Mouse (Mus musculus) stomach, embryonic 16.5 days (tissue): ENCODE data around the gene H2afj. TPM values are rescaled to one million over a fixed set of nuclear protein-coding genes. Genes with fewer than 3 reads are reported as not detected.

Experiments used
- ATAC-seq: fragments of 200-750 bp; cut with Nextera tagmentation; 2 replicates; pipeline ENCODE4 v1.8.0; 2017; ENCODE audit warnings: moderate number of reproducible peaks, moderate TSS enrichment; ENCODE audit not compliant: insufficient read depth, low FRiP score
- H3K27ac ChIP-seq: fragments of 300-500 bp; sonication (generic); 2 replicates; pipeline ENCODE4 v1.5.1; 2014; ENCODE audit warnings: low read length
- H3K27me3 ChIP-seq: fragments of 300-500 bp; sonication (generic); 2 replicates; pipeline ENCODE4 v1.6.1; 2014; ENCODE audit warnings: low read length, control low read depth, mixed read lengths; ENCODE audit not compliant: control insufficient read depth, insufficient read depth
- H3K36me3 ChIP-seq: fragments of 300-500 bp; sonication (generic); 2 replicates; pipeline ENCODE4 v1.6.1; 2014; ENCODE audit warnings: low read length; ENCODE audit not compliant: control insufficient read depth, insufficient read depth
- H3K4me1 ChIP-seq: fragments of 300-500 bp; sonication (generic); 2 replicates; pipeline ENCODE4 v1.6.1; 2014; ENCODE audit warnings: low read length, control low read depth, mixed read lengths; ENCODE audit not compliant: control insufficient read depth, insufficient read depth
- H3K4me2 ChIP-seq: fragments of 300-500 bp; sonication (generic); 2 replicates; pipeline ENCODE4 v1.6.1; 2014; ENCODE audit warnings: low read depth, low read length, mixed read lengths
- H3K4me3 ChIP-seq: fragments of 300-500 bp; sonication (generic); replicated peaks from 2 replicates; pipeline ENCODE4 v1.5.1; 2014; ENCODE audit warnings: mild to moderate bottlenecking, low read length
- H3K9ac ChIP-seq: fragments of 300-500 bp; sonication (generic); 2 replicates; pipeline ENCODE4 v1.6.1; 2014; ENCODE audit warnings: low read length
- H3K9me3 ChIP-seq: fragments of 300-500 bp; sonication (generic); replicated peaks from 2 replicates; pipeline ENCODE4 v1.6.1; 2016; ENCODE audit warnings: low read length, control low read depth; ENCODE audit not compliant: control insufficient read depth
- WGBS: fragments of 180-500 bp; shearing (Covaris S2); extraction: QIAGEN DNeasy Blood & Tissue Kit; methylation state at CpG from one replicate; pipeline ENCODE4 v1.1.7; 2014; 5-methylcytosine and 5-hydroxymethylcytosine counted together
- polyA plus RNA-seq: library from polyadenylated mRNA; unstranded; fragments of >200 nt; fragmentation: Nextera tagmentation; extraction: Ambion mirVana; gene quantifications from 2 replicates; pipeline ENCODE4 v1.2.1, GENCODE M21; 2015

The H2afj gene
- polyA plus RNA-seq, 1 experiment from 2014 or later = 196 TPM

DNA sequence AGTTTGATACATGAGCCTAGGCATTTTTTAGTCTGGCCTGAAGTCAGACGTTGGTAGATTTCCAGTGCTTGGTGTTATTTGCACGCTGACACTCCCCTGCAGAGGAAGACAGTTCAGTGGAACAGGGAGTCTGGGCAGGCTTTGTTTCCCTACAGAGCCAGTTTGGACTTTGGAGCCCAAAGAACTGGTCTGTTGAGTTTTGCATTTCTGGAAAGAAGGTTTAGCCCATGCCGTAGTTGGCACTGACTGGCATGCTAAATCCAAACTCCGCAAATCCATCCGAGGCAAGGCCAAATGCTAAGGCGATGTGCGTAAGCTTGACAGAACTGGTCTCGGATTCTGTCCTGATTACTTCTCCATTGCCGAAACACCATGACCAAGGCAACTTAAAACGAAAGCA is 3.2 kb downstream of the H2afj start:
- Histone ChIP-seq H3K4me3 (no peak overlapping the region), H3K9me3 (no peaks in the 10 kb centered on the region), H3K27me3 (no peaks in the 10 kb centered on the region), H3K9ac (0 out of 2 replicates have a peak overlapping the region, but pooled peaks have one; percentile 19), H3K36me3 (peaks cover 14% of the 10 kb centered on the region), H3K4me1 (0 out of 2 replicates have a peak, but pooled peaks cover 17% of the 10 kb centered on the region), H3K27ac (peak overlapping the region; percentile 60), H3K4me2 (peak overlapping the region; percentile 92; the same call in 1 of the 2 replicates)
- WGBS = 77% methylated on average over 10 of the region's 10 CpGs
- no peak for ATAC-seq

DNA sequence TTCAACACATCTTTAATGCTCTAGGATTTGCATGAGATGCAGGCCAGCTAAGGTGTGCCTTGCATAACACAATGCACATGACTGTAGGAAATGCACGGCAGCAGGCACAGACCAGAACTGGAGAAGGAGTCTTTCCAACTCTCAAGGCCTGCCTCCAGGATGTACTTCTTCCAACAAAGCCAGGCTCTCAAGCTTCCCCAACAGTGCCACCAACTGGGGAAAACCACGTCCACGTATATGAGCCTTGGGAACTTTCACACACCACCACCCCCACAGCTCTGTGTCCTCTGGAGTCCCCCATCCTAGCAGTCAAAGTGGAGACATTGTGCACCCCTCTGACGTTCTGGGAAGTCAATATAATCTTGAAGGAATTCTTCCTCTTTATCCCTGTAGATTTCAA is 5.1 kb downstream of the H2afj start:
- peak overlapping the region; percentile 60; the same call in 1 of the 2 replicates for H3K27ac ChIP-seq

GRCm38 (mm10) chr6:136815381-136815780 is 7.3 kb downstream of the H2afj start:
- Histone ChIP-seq H3K4me3 (no peak overlapping the region), H3K27me3 (no peaks in the 10 kb centered on the region), H3K36me3 (peaks cover 37% of the 10 kb centered on the region), H3K9ac (no peak overlapping the region), H3K4me1 (0 out of 2 replicates have a peak, but pooled peaks cover 3% of the 10 kb centered on the region), H3K27ac (no peak overlapping the region), H3K9me3 (no peaks in the 10 kb centered on the region), H3K4me2 (no peak overlapping the region)
- WGBS = 94% methylated on average over 7 of the region's 7 CpGs
- ATAC-seq = no peak

More for the DNA sequence above, 5.1 kb downstream of the H2afj start:
- H3K4me2 ChIP-seq = no peak overlapping the region
- no peak overlapping the region for H3K9ac ChIP-seq
- WGBS = 35% methylated on average over 4 of the region's 4 CpGs
- H3K9me3 ChIP-seq = no peaks in the 10 kb centered on the region
- H3K27me3 ChIP-seq = no peaks in the 10 kb centered on the region
- peaks cover 25% of the 10 kb centered on the region for H3K36me3 ChIP-seq
- H3K4me3 ChIP-seq = no peak overlapping the region
- ATAC-seq = no peak
- 0 out of 2 replicates have a peak, but pooled peaks cover 11% of the 10 kb centered on the region for H3K4me1 ChIP-seq

- ATAC-seq = no peak
- H3K4me3 ChIP-seq = no peak overlapping the region
- no peak overlapping the region for H3K27ac ChIP-seq
- no peaks in the 10 kb centered on the region for H3K9me3 ChIP-seq
- H3K4me2 ChIP-seq = no peak overlapping the region
- peaks cover 50% of the 10 kb centered on the region for H3K36me3 ChIP-seq
- no peaks in the 10 kb centered on the region for H3K27me3 ChIP-seq
- H3K9ac ChIP-seq = no peak overlapping the region
- 0 out of 2 replicates have a peak, but pooled peaks cover 3% of the 10 kb centered on the region for H3K4me1 ChIP-seq
- 93% methylated on average over 21 of the region's 21 CpGs for WGBS
Observed at GRCm38 (mm10) chr6:136816826-136817225, 8.8 kb downstream of the H2afj start.

- 94% methylated on average over 3 of the region's 3 CpGs for WGBS
Observed at GRCm38 (mm10) chr6:136817549-136817948, 9.5 kb downstream of the H2afj start.

GRCm38 (mm10) chr6:136820381-136820780 is 12.3 kb downstream of the H2afj start:
- H3K27ac ChIP-seq = no peak overlapping the region
- H3K36me3 ChIP-seq = peaks cover 52% of the 10 kb centered on the region
- H3K4me3 ChIP-seq = no peak overlapping the region
- no peaks in the 10 kb centered on the region for H3K27me3 ChIP-seq
- no peaks in the 10 kb centered on the region for H3K4me1 ChIP-seq
- H3K4me2 ChIP-seq = no peak overlapping the region
- ATAC-seq = no peak
- H3K9me3 ChIP-seq = no peaks in the 10 kb centered on the region
- 96% methylated on average over 21 of the region's 21 CpGs for WGBS
- no peak overlapping the region for H3K9ac ChIP-seq

More at GRCm38 (mm10) chr6:136817549-136817948, 9.5 kb downstream of the H2afj start:
- Histone ChIP-seq H3K4me3 (no peak overlapping the region), H3K9ac (no peak overlapping the region), H3K4me2 (no peak overlapping the region), H3K27ac (no peak overlapping the region), H3K27me3 (no peaks in the 10 kb centered on the region), H3K4me1 (0 out of 2 replicates have a peak, but pooled peaks cover 3% of the 10 kb centered on the region), H3K9me3 (no peaks in the 10 kb centered on the region), H3K36me3 (peaks cover 52% of the 10 kb centered on the region)
- no peak for ATAC-seq

GRCm38 (mm10) chr6:136821086-136821485 is 13.0 kb downstream of the H2afj start:
- no peak overlapping the region for H3K4me3 ChIP-seq
- 96% methylated on average over 18 of the region's 18 CpGs for WGBS
- no peak overlapping the region for H3K9ac ChIP-seq
- H3K4me1 ChIP-seq = no peaks in the 10 kb centered on the region
- ATAC-seq = no peak
- H3K4me2 ChIP-seq = no peak overlapping the region
- H3K27me3 ChIP-seq = no peaks in the 10 kb centered on the region
- peaks cover 46% of the 10 kb centered on the region for H3K36me3 ChIP-seq
- no peak overlapping the region for H3K27ac ChIP-seq
- H3K9me3 ChIP-seq = no peaks in the 10 kb centered on the region

- Histone ChIP-seq H3K36me3 (peaks cover 27% of the 10 kb centered on the region), H3K9me3 (no peaks in the 10 kb centered on the region)
- WGBS = 91% methylated on average over 8 of the region's 8 CpGs
Observed at GRCm38 (mm10) chr6:136824987-136825386, 16.9 kb downstream of the H2afj start.

GRCm38 (mm10) chr6:136827116-136827515 is 19.1 kb downstream of the H2afj start:
- no peaks in the 10 kb centered on the region for H3K27me3 ChIP-seq

More at GRCm38 (mm10) chr6:136824987-136825386, 16.9 kb downstream of the H2afj start:
- no peak overlapping the region for H3K4me2 ChIP-seq
- no peak overlapping the region for H3K4me3 ChIP-seq
- no peak overlapping the region for H3K9ac ChIP-seq
- no peaks in the 10 kb centered on the region for H3K27me3 ChIP-seq
- H3K27ac ChIP-seq = no peak overlapping the region
- H3K4me1 ChIP-seq = 0 out of 2 replicates have a peak, but pooled peaks cover 3% of the 10 kb centered on the region
- no peak for ATAC-seq

More at GRCm38 (mm10) chr6:136827116-136827515, 19.1 kb downstream of the H2afj start:
- no peak for ATAC-seq
- Histone ChIP-seq H3K36me3 (peaks cover 8% of the 10 kb centered on the region; the same call in 1 of the 2 replicates), H3K27ac (peak overlapping the region; percentile 82; the same call in 1 of the 2 replicates), H3K9ac (peak overlapping the region; percentile 99), H3K9me3 (no peaks in the 10 kb centered on the region), H3K4me2 (peak overlapping the region; percentile 95), H3K4me1 (0 out of 2 replicates have a peak, but pooled peaks cover 3% of the 10 kb centered on the region), H3K4me3 (peak overlapping the region; percentile 100)
- 13% methylated on average over 7 of the region's 7 CpGs for WGBS
